Mouse (Mus musculus): Measurements from ENCODE around the gene Lnx2.

DNA sequence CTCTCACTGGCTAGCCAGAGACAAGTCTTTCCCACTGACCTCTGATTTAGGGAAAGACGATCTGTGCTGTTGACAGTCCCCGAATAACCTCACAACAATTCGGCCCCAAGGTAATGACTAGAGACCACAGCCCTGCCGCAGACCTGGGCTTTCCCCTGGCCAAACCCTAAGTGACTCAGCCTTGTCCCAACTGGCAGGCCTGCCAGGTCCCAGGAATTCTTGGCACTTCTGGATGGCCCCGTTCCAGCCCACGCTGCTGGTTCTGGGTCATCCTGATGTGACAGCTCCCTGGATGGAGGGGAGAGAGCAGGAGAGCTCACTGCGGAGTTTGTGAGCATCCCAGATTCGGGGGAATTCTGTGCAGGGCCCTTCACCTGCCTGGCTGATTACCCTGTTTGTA, 82.9 kb downstream of the Lnx2 start:
- TF ChIP-seq CTCF (IDR thresholded peaks at IDR 0.05; ENCODE audit: insufficient read depth, low read length) = no peak
- TF ChIP-seq POLR2A (IDR thresholded peaks at IDR 0.05; ENCODE audit: borderline replicate concordance, extremely low read depth, low read depth, low read length) = no peak
